Mouse (Mus musculus) erythroblast, embryonic 14.5 days (primary cell): ENCODE data around the gene Asb10. TPM values are rescaled to one million over a fixed set of nuclear protein-coding genes. Genes with fewer than 3 reads are reported as not detected.
"Not testable (repeated sequence)": the region's sequence is repeated elsewhere in the genome, so short reads cannot be mapped to it uniquely, and the experiment has no call there.

ENCODE experiments used
- H3K27me3 ChIP-seq: 2 replicates; pipeline ENCODE4 v1.6.1; 2012; ENCODE audit warnings: inconsistent platforms; ENCODE audit not compliant: control insufficient read depth
- H3K36me3 ChIP-seq: 2 replicates; pipeline ENCODE4 v1.6.1; 2012; ENCODE audit warnings: mild to moderate bottlenecking, inconsistent platforms; ENCODE audit not compliant: control insufficient read depth
- H3K4me1 ChIP-seq: 2 replicates; pipeline ENCODE4 v1.6.1; 2012; ENCODE audit warnings: inconsistent platforms; ENCODE audit not compliant: control insufficient read depth
- H3K4me3 ChIP-seq: replicated peaks from 2 replicates; pipeline ENCODE3; 2012; ENCODE audit warnings: moderate library complexity, mild to moderate bottlenecking, inconsistent platforms
- H3K9me3 ChIP-seq: 2 replicates; pipeline ENCODE4 v1.6.1; 2012; ENCODE audit warnings: low read length, inconsistent platforms, mixed read lengths; ENCODE audit not compliant: control insufficient read depth
- GATA1 ChIP-seq: IDR thresholded peaks from 2 replicates; pipeline ENCODE4 v1.6.1; 2012; ENCODE audit warnings: low read length, inconsistent platforms, mixed read lengths
- TAL1 ChIP-seq: IDR thresholded peaks from 3 replicates; pipeline ENCODE4 v1.6.1; 2012; ENCODE audit warnings: low read length, inconsistent platforms, mixed read lengths
- polyA plus RNA-seq: library from polyadenylated mRNA; stranded (reverse); fragments of >175 nt; gene quantifications from 2 replicates; pipeline ENCODE4 v1.2.3, GENCODE M21; 2012

The Asb10 gene
- polyA plus RNA-seq, 1 experiment, result not detected

DNA sequence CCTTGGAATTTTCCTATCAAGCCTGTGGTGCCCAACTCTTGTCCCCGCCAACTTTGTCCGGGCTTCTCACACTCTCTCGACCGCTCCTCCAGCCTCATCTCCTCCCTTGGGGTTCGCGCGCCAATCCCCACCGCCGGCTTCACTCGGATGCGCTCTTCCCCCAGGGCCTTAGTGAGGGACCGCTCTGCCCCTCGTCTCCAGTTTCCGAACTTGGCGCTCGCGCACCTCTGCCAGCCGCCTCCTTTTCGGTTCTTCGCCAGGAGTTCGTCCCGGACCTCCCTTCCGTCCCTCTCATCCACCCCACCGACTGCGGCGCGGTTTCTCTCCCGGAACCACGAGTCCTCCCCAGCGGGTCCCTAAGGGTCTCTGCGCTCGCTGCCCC lies 36.0 kb upstream of the Asb10 start:
- no peaks in the 10 kb centered on the region for H3K27me3 ChIP-seq
- H3K36me3 ChIP-seq, result peaks cover 43% of the 10 kb centered on the region
- H3K4me3 ChIP-seq, result peak overlapping the region; percentile 72
- H3K4me1 ChIP-seq, result peaks cover 29% of the 10 kb centered on the region
- TF ChIP-seq GATA1, result no peak
- TF ChIP-seq TAL1, result no peak
- no peaks in the 10 kb centered on the region for H3K9me3 ChIP-seq

DNA sequence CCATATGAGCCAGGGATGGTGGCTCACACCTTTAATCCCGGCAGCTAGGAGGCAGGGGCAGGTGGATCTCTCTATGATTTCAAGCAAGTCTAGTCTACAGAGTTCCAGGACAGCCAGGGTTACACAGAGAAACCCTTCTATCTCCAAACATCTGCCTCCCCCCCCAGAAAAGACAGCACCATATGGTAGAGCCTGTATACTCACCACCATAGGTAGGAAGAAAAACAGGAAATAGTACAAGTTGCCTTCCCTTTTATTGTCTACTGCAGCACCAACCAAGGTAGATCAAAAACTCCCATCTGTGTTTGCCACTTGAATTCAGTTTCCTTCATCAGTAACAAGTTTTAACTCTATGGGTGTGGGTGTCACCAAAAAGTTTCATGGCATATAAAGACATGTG lies 35.2 kb upstream of the Asb10 start:
- Histone ChIP-seq H3K4me1 (peaks cover 29% of the 10 kb centered on the region), H3K9me3 (no peaks in the 10 kb centered on the region), H3K36me3 (peaks cover 51% of the 10 kb centered on the region), H3K4me3 (peak overlapping the region; percentile 72), H3K27me3 (no peaks in the 10 kb centered on the region)
- no peak for TF ChIP-seq GATA1
- no peak for TF ChIP-seq TAL1

DNA sequence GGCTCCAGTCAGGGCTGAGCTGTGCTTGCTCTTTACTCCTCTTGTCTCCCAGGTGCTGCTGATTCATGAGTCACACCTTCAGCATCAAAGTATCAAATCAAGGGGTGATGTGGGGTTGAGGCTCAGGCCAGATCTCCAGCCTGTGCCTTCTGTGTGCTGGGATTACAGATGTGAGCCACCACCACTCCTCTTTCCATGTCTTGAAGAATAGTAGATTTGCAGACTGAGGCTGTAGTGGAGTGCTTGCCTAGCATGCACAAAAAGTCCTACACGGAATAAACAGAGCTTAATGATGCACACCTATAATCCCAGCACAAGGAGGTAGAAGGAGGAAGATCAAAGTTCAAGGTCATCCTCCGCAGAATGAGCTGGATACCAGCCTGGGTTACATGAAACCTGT lies 15.9 kb upstream of the Asb10 start, which contains the start of gene 4931409K22Rik:
4931409K22Rik (minus strand) TSS at position 101 of the 400 bp plus-strand sequence.
- Histone ChIP-seq H3K36me3 (no peaks in the 10 kb centered on the region), H3K4me3 (no peak within 1 kb of the TSS), H3K4me1 (no peaks in the 10 kb centered on the region), H3K9me3 (no peaks in the 10 kb centered on the region), H3K27me3 (peaks cover 9% of the 10 kb centered on the region)
- no peak for TF ChIP-seq GATA1

DNA sequence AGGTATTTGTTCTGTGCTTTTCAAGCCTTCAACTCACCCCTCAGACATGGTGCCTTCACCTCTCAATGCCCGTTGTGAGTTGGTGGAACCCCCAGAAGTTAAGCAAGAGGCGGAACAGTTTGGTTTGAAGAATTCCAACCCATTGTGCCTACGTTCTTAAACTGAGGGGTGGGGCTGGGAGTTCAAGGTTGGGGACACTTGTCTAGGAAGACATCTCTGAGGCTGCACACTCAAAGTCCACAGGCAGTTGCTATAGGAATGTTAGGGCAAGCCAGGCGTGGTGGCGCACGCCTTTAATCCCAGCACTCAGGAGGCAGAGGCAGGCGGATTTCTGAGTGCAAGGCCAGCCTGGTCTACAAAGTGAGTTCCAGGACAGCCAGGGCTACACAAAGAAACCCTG lies 14.6 kb upstream of the Asb10 start:
- H3K36me3 ChIP-seq, H3K9me3 ChIP-seq, H3K4me3 ChIP-seq, H3K4me1 ChIP-seq: not testable (repeated sequence)
- H3K27me3 ChIP-seq, result peaks cover 21% of the 10 kb centered on the region

DNA sequence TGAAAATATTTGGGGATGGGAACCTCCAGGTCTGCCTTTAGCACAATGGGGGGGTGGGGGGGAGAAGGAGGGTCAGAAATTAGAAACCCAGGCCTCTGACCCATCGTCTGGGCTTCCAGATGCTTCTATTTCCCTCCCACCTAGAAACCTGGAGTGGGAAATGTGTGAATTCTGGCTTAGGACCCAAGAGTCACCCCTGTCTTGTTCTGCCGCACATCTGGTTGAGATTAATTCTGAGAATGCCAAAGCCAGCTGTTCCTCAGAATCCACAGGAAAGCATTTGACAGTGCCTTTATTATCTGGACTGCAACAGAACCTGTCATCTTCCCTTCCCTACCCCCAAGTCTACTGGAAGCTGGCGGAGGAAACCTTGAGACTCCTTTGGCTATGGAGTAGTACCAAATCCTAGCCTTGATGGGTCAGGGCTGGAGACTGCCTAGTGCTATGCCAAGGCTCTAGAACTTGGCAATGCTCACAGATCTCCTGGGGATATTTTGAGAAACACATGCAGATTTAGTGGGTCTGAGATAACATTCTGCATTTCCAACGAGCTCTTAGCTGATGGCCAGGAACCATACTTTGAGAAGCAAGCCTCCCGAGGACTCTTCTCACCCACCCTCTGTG lies 13.0 kb upstream of the Asb10 start:
- no peaks in the 10 kb centered on the region for H3K4me1 ChIP-seq
- peaks cover 29% of the 10 kb centered on the region for H3K27me3 ChIP-seq
- H3K4me3 ChIP-seq, result no peak overlapping the region
- no peaks in the 10 kb centered on the region for H3K36me3 ChIP-seq
- H3K9me3 ChIP-seq, result no peaks in the 10 kb centered on the region
- TF ChIP-seq GATA1, result no peak
- no peak for TF ChIP-seq TAL1

DNA sequence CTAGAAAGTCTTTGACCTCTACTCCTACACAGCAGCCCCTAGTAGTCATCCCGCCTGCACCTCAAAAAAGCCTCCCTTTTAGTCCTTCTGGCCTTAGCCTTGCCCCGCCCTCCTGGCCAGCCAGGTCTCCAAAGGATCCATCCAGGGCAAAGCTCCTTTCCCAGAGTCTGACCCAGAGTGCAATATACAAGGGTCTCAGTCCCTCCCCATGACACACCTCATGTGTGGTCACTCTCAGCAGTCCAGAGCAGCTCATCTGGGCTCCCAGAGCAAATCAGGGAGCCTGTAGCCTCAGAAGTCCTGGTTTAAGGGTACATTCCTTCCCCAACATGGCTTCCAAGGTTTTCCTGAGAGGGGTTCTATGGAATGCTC lies 10.5 kb upstream of the Asb10 start:
- Histone ChIP-seq H3K4me1 (no peaks in the 10 kb centered on the region), H3K9me3 (no peaks in the 10 kb centered on the region), H3K36me3 (no peaks in the 10 kb centered on the region), H3K4me3 (no peak overlapping the region), H3K27me3 (peaks cover 29% of the 10 kb centered on the region)
- TF ChIP-seq GATA1 (no peak), TAL1 (no peak)

DNA sequence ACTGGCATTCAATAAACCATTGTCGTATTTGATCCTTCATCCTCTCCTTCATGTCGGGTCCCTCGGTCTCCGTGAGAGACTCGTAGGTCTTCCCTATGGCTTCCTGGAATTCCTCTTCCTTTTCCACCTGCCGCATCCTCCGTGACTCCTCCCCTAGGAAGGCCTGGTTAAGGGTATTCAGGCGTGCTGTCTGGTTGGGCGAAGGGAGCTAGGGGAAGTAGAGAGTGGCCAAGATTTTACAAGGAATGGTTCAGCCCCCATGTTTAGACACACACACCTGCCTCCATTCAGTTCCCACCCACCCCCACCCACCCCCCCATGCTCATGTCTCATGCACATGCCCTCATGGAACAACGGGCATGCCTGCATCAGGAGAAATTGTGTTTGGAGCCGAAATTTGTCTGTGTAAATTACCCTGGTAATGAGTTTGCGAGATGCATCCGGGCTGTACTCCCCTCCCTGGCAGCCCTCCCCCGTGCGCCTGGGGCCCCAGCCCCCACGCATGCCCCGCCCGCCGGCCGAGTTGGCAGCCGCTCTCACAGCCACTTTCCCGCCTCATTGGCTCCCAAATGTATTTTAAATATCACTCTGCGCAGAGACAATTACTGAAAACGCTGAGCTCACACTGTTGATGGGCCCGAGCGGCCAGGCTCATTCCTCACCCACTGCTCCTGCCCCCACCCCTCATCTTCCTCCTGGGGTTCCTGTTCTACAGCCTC lies 10.0 kb upstream of the Asb10 start:
- Histone ChIP-seq H3K9me3 (no peaks in the 10 kb centered on the region), H3K36me3 (no peaks in the 10 kb centered on the region), H3K4me3 (no peak overlapping the region), H3K27me3 (peaks cover 29% of the 10 kb centered on the region), H3K4me1 (no peaks in the 10 kb centered on the region)
- TF ChIP-seq GATA1 (no peak), TAL1 (no peak)

DNA sequence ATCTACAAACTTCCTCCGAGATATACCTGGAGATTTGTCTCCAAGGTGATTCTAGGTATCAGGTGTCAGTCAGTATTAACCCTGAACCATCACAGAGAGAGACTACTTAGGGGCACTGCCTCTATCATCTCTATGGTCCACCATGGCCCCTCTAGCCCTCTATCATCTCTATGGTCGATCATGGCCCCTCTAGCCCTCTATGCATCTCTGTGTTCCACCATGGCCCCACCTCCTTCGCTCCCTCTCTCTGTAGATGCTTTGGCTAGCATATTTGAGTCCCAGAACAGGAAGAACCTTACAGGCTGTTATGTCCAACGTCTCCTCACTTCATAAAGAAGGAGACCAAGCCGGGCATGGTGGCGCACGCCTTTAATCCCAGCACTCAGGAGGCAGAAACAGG lies 1.9 kb upstream of the Asb10 start:
- TF ChIP-seq GATA1 (no peak), TAL1 (no peak)
- Histone ChIP-seq H3K4me3 (no peak overlapping the region), H3K4me1 (no peaks in the 10 kb centered on the region), H3K36me3 (no peaks in the 10 kb centered on the region), H3K9me3 (no peaks in the 10 kb centered on the region), H3K27me3 (peaks cover 6% of the 10 kb centered on the region)

DNA sequence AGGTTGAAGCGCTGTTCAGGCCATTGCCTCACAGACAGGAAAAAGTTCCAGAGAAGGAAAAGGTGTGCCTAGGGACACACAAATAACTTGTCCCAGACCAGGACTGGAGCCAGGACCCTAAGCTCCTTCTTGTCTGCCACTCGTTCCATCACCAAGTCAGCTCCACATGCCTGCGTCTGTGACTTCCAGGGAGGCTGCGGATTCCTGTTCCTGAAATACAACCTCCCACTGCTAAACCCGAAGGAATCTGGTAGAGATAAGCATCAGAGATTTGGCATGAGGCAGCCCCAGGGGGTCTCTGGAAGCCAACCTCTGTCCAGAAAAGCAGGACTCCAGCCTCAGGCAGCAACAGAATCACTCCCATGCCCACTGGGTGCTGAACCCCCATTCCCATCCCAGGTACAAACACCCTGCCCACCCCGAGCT lies 379 bp upstream of the Asb10 start:
- Histone ChIP-seq H3K4me3 (no peak overlapping the region), H3K27me3 (peaks cover 9% of the 10 kb centered on the region), H3K36me3 (no peaks in the 10 kb centered on the region), H3K9me3 (no peaks in the 10 kb centered on the region), H3K4me1 (no peaks in the 10 kb centered on the region)
- no peak for TF ChIP-seq TAL1
- TF ChIP-seq GATA1, result no peak
